Mouse (Mus musculus) lung, adult 2 months (tissue): ENCODE measurements around the gene Gys1. TPM values are rescaled to one million over a fixed set of nuclear protein-coding genes. Genes with fewer than 3 reads are reported as not detected.
"Not testable (repeated sequence)": the region's sequence is repeated elsewhere in the genome, so short reads cannot be mapped to it uniquely, and the experiment has no call there.

Experiments used
- DNase-seq: peaks from one replicate; pipeline ENCODE4 v3.0.0; 2022
- H3K4me1 ChIP-seq: fragments of 200-500 bp; 2 replicates; pipeline ENCODE4 v1.6.1; 2011; ENCODE audit warnings: low read length; ENCODE audit not compliant: control insufficient read depth, insufficient read depth
- H3K4me3 ChIP-seq: fragments of 200-500 bp; replicated peaks from 2 replicates; pipeline ENCODE3; 2011; ENCODE audit warnings: low read depth, mild to moderate bottlenecking, control low read depth, low read length; ENCODE audit errors: extremely low read depth
- CTCF ChIP-seq: fragments of 200-500 bp; IDR thresholded peaks from 2 replicates; pipeline ENCODE4 v1.5.1; 2011; ENCODE audit warnings: mild to moderate bottlenecking, low read length, control low read depth; ENCODE audit not compliant: insufficient read depth
- POLR2A ChIP-seq: fragments of 200-500 bp; IDR thresholded peaks from 2 replicates; pipeline ENCODE4 v1.6.1; 2011; ENCODE audit warnings: low read depth, mild to moderate bottlenecking, control low read depth, low read length, borderline replicate concordance; ENCODE audit errors: extremely low read depth
- WGBS: fragments of 180-500 bp; shearing (Covaris S2); methylation state at CpG from one replicate; pipeline ENCODE4 v1.1.7; 2018; 5-methylcytosine and 5-hydroxymethylcytosine counted together
- polyA plus RNA-seq: library from polyadenylated mRNA; depleted of rRNA; stranded (reverse); fragments of >200 nt; gene quantifications from 2 replicates; pipeline ENCODE4 v1.2.3, GENCODE M21; 2012

Gys1 gene
- polyA plus RNA-seq, 1 experiment, result 39.4 TPM

GRCm38 (mm10) chr7:45475291-45475969, 40.8 kb downstream of the Gys1 start:
- WGBS, result 60% methylated on average over 16 of the region's 16 CpGs
- H3K4me3 ChIP-seq, result peak overlapping the region; percentile 43
- peak; percentile 30 for DNase-seq
- TF ChIP-seq POLR2A (no peak), CTCF (no peak)
- no peaks in the 10 kb centered on the region for H3K4me1 ChIP-seq

- Histone ChIP-seq H3K4me3 (no peak overlapping the region), H3K4me1 (no peaks in the 10 kb centered on the region)
- DNase-seq, result no peak
- 35% methylated on average over 1 of the region's 1 CpGs for WGBS
- TF ChIP-seq POLR2A (no peak), CTCF (no peak)
Measured at GRCm38 (mm10) chr7:45476453-45476852, 41.8 kb downstream of the Gys1 start.

- WGBS, result 1% methylated on average over 3 of the region's 3 CpGs
- Histone ChIP-seq H3K4me1 (no peaks in the 10 kb centered on the region), H3K4me3 (no peak overlapping the region)
- peak; percentile 58 for DNase-seq
- TF ChIP-seq CTCF (peak; percentile 65), POLR2A (no peak)
Measured at GRCm38 (mm10) chr7:45477003-45477402, 42.4 kb downstream of the Gys1 start.

GRCm38 (mm10) chr7:45478774-45479173, 44.1 kb downstream of the Gys1 start:
- DNase-seq, result no peak
- 96% methylated on average over 7 of the region's 7 CpGs for WGBS
- Histone ChIP-seq H3K4me3 (no peak overlapping the region), H3K4me1 (no peaks in the 10 kb centered on the region)
- TF ChIP-seq CTCF, result no peak

- not testable (repeated sequence) for DNase-seq, H3K4me1 ChIP-seq, H3K4me3 ChIP-seq
- WGBS, result 81% methylated on average over 3 of the region's 4 CpGs
Measured at GRCm38 (mm10) chr7:45480310-45480709, 45.7 kb downstream of the Gys1 start.

GRCm38 (mm10) chr7:45481374-45481927, 46.8 kb downstream of the Gys1 start, which contains the start of gene Tulp2:
Tulp2 (plus strand) TSS chr7:45481877.
- WGBS, result 42% methylated on average over 15 of the region's 15 CpGs
- DNase-seq, result peak; percentile 57
- no peak within 1 kb of the TSS for H3K4me3 ChIP-seq
- H3K4me1 ChIP-seq, result no peaks in the 10 kb centered on the region
- no peak for TF ChIP-seq POLR2A
- TF ChIP-seq CTCF, result no peak

GRCm38 (mm10) chr7:45482166-45482565, 47.5 kb downstream of the Gys1 start:
- H3K4me1 ChIP-seq, result no peaks in the 10 kb centered on the region
- no peak for TF ChIP-seq CTCF
- no peak for TF ChIP-seq POLR2A
- H3K4me3 ChIP-seq, result no peak overlapping the region
- 74% methylated on average over 1 of the region's 1 CpGs for WGBS
- no peak for DNase-seq

GRCm38 (mm10) chr7:45484985-45485384, 50.3 kb downstream of the Gys1 start:
- not testable (repeated sequence) for H3K4me3 ChIP-seq, H3K4me1 ChIP-seq, DNase-seq
- 89% methylated on average over 5 of the region's 5 CpGs for WGBS

- TF ChIP-seq CTCF (no peak), POLR2A (no peak)
- peaks cover 3% of the 10 kb centered on the region; the same call in 1 of the 2 replicates for H3K4me1 ChIP-seq
- no peak overlapping the region for H3K4me3 ChIP-seq
- 62% methylated on average over 7 of the region's 7 CpGs for WGBS
- DNase-seq, result no peak
Measured at GRCm38 (mm10) chr7:45486158-45486557, 51.5 kb downstream of the Gys1 start.

- no peak for DNase-seq
- TF ChIP-seq CTCF (no peak), POLR2A (no peak)
- WGBS, result 78% methylated on average over 12 of the region's 12 CpGs
- H3K4me3 ChIP-seq, result no peak within 1 kb of the TSS
- H3K4me1 ChIP-seq, result peaks cover 3% of the 10 kb centered on the region; the same call in 1 of the 2 replicates
Measured at GRCm38 (mm10) chr7:45486761-45487415, 52.2 kb downstream of the Gys1 start, which contains the start of gene Gm45808. Gm45808 (minus strand) TSS chr7:45486811.

GRCm38 (mm10) chr7:45487861-45488292, 53.2 kb downstream of the Gys1 start:
- WGBS, result 61% methylated on average over 11 of the region's 11 CpGs
- TF ChIP-seq CTCF (no peak), POLR2A (no peak)
- DNase-seq, result no peak
- Histone ChIP-seq H3K4me3 (no peak overlapping the region), H3K4me1 (peaks cover 3% of the 10 kb centered on the region; the same call in 1 of the 2 replicates)
